Mouse (Mus musculus): ENCODE measurements around the gene Max.

Gene Max

GRCm38 (mm10) chr12:76961932-76962891, at the start of gene Max:
TSS of gene Max (minus strand) at chr12:76962201.
- peak; percentile 97 for DNase-seq

- DNase-seq = peak; percentile 25
Measured at GRCm38 (mm10) chr12:77011092-77011720, 49.2 kb upstream of the Max start.

- peak; percentile 68 for DNase-seq
Measured at GRCm38 (mm10) chr12:77009202-77010030, 47.4 kb upstream of the Max start.

- DNase-seq = no peak
Measured at GRCm38 (mm10) chr12:77004893-77005292, 42.9 kb upstream of the Max start.

- no peak for DNase-seq
Measured at GRCm38 (mm10) chr12:77002551-77003228, 40.7 kb upstream of the Max start.

GRCm38 (mm10) chr12:77001312-77001711, 39.3 kb upstream of the Max start:
- DNase-seq = no peak

- DNase-seq = no peak
Measured at GRCm38 (mm10) chr12:77000705-77001284, 38.8 kb upstream of the Max start.

- DNase-seq = peak; percentile 74
Measured at GRCm38 (mm10) chr12:77000096-77000704, 38.2 kb upstream of the Max start.

- DNase-seq = no peak
Measured at GRCm38 (mm10) chr12:76994766-76995165, 32.8 kb upstream of the Max start.

- DNase-seq = no peak
Measured at GRCm38 (mm10) chr12:76992891-76993529, 31.0 kb upstream of the Max start.

- DNase-seq = no peak
Measured at GRCm38 (mm10) chr12:76982818-76983471, 20.9 kb upstream of the Max start.

- DNase-seq = no peak
Measured at GRCm38 (mm10) chr12:76979530-76979929, 17.5 kb upstream of the Max start.

- DNase-seq = no peak
Measured at GRCm38 (mm10) chr12:76972669-76973068, 10.7 kb upstream of the Max start.

- no peak for DNase-seq
Measured at GRCm38 (mm10) chr12:76972241-76972640, 10.2 kb upstream of the Max start.

- no peak for DNase-seq
Measured at GRCm38 (mm10) chr12:76971642-76972221, 9.7 kb upstream of the Max start.

GRCm38 (mm10) chr12:76965876-76966275, 3.9 kb upstream of the Max start:
- no peak for DNase-seq

- no peak for DNase-seq
Measured at GRCm38 (mm10) chr12:76965089-76965488, 3.1 kb upstream of the Max start.

GRCm38 (mm10) chr12:76961052-76961931, 709 bp downstream of the Max start:
- DNase-seq = peak; percentile 25

- DNase-seq = peak; percentile 50
Measured at GRCm38 (mm10) chr12:76957688-76958087, 4.3 kb downstream of the Max start.
